Mouse (Mus musculus): ENCODE data around the gene Srrm1. TPM values are rescaled to one million over a fixed set of nuclear protein-coding genes. Genes with fewer than 3 reads are reported as not detected.

Srrm1 gene
- polyA plus RNA-seq, 1 experiment from 2014 or later: 174 TPM

GRCm38 (mm10) chr4:135298680-135299079 lies 54.4 kb downstream of the Srrm1 start:
- Histone ChIP-seq H3K27ac (replicated peaks) (peak overlapping the region; percentile 52), H3K36me3 (no peaks in the 10 kb centered on the region), H3K9me3 (replicated peaks) (no peaks in the 10 kb centered on the region), H3K4me3 (replicated peaks) (no peak overlapping the region), H3K27me3 (replicated peaks) (no peaks in the 10 kb centered on the region), H3K9ac (replicated peaks) (no peak overlapping the region), H3K4me1 (peaks cover 4% of the 10 kb centered on the region; the same call in 1 of the 2 replicates), H3K4me2 (no peak overlapping the region)
- no peak for ATAC-seq (ENCODE audit: low FRiP score)
- WGBS: 89% methylated on average over 10 of the region's 10 CpGs

GRCm38 (mm10) chr4:135297931-135298546 lies 55.1 kb downstream of the Srrm1 start:
- H3K4me1 ChIP-seq: peaks cover 4% of the 10 kb centered on the region; the same call in 1 of the 2 replicates
- H3K4me3 ChIP-seq (replicated peaks): no peak overlapping the region
- WGBS: 60% methylated on average over 15 of the region's 15 CpGs
- peak; percentile 74 for ATAC-seq (ENCODE audit: low FRiP score)
- H3K9ac ChIP-seq (replicated peaks): no peak overlapping the region
- no peaks in the 10 kb centered on the region for H3K27me3 ChIP-seq (replicated peaks)
- H3K9me3 ChIP-seq (replicated peaks): no peaks in the 10 kb centered on the region
- peak overlapping the region; percentile 52 for H3K27ac ChIP-seq (replicated peaks)
- H3K4me2 ChIP-seq: peak overlapping the region; percentile 35
- H3K36me3 ChIP-seq: no peaks in the 10 kb centered on the region

GRCm38 (mm10) chr4:135297146-135297545 lies 56.0 kb downstream of the Srrm1 start:
- H3K4me1 ChIP-seq: peaks cover 4% of the 10 kb centered on the region; the same call in 1 of the 2 replicates
- 88% methylated on average over 7 of the region's 7 CpGs for WGBS
- H3K36me3 ChIP-seq: no peaks in the 10 kb centered on the region
- H3K4me3 ChIP-seq (replicated peaks): no peak overlapping the region
- H3K9me3 ChIP-seq (replicated peaks): no peaks in the 10 kb centered on the region
- no peak overlapping the region for H3K9ac ChIP-seq (replicated peaks)
- H3K27me3 ChIP-seq (replicated peaks): no peaks in the 10 kb centered on the region
- no peak overlapping the region for H3K4me2 ChIP-seq
- ATAC-seq (ENCODE audit: low FRiP score): no peak
- no peak overlapping the region for H3K27ac ChIP-seq (replicated peaks)

GRCm38 (mm10) chr4:135296565-135296964 lies 56.6 kb downstream of the Srrm1 start:
- Histone ChIP-seq H3K4me2 (no peak overlapping the region), H3K27ac (replicated peaks) (no peak overlapping the region), H3K9me3 (replicated peaks) (no peaks in the 10 kb centered on the region), H3K27me3 (replicated peaks) (no peaks in the 10 kb centered on the region), H3K4me1 (peaks cover 4% of the 10 kb centered on the region; the same call in 1 of the 2 replicates), H3K4me3 (replicated peaks) (no peak overlapping the region), H3K36me3 (no peaks in the 10 kb centered on the region), H3K9ac (replicated peaks) (no peak overlapping the region)
- no peak for ATAC-seq (ENCODE audit: low FRiP score)

GRCm38 (mm10) chr4:135293813-135294212 lies 59.3 kb downstream of the Srrm1 start:
- WGBS: 87% methylated on average over 3 of the region's 3 CpGs
- Histone ChIP-seq H3K4me1 (peaks cover 4% of the 10 kb centered on the region; the same call in 1 of the 2 replicates), H3K27ac (replicated peaks) (no peak overlapping the region), H3K9me3 (replicated peaks) (no peaks in the 10 kb centered on the region), H3K36me3 (no peaks in the 10 kb centered on the region), H3K4me2 (no peak overlapping the region), H3K4me3 (replicated peaks) (no peak overlapping the region), H3K9ac (replicated peaks) (no peak overlapping the region), H3K27me3 (replicated peaks) (no peaks in the 10 kb centered on the region)
- no peak for ATAC-seq (ENCODE audit: low FRiP score)

GRCm38 (mm10) chr4:135292477-135293089 lies 60.5 kb downstream of the Srrm1 start:
- H3K27me3 ChIP-seq (replicated peaks): no peaks in the 10 kb centered on the region
- peak overlapping the region; percentile 23; the same call in 1 of the 2 replicates for H3K4me2 ChIP-seq
- no peak for ATAC-seq (ENCODE audit: low FRiP score)
- no peaks in the 10 kb centered on the region for H3K9me3 ChIP-seq (replicated peaks)
- H3K36me3 ChIP-seq: no peaks in the 10 kb centered on the region
- whole genome bisulfite sequencing: 12% methylated on average over 12 of the region's 12 CpGs
- H3K9ac ChIP-seq (replicated peaks): no peak overlapping the region
- no peaks in the 10 kb centered on the region for H3K4me1 ChIP-seq
- no peak overlapping the region for H3K27ac ChIP-seq (replicated peaks)
- H3K4me3 ChIP-seq (replicated peaks): no peak overlapping the region

GRCm38 (mm10) chr4:135291841-135292240 lies 61.3 kb downstream of the Srrm1 start:
- no peak overlapping the region for H3K27ac ChIP-seq (replicated peaks)
- ATAC-seq (ENCODE audit: low FRiP score): no peak
- H3K4me3 ChIP-seq (replicated peaks): no peak overlapping the region
- no peaks in the 10 kb centered on the region for H3K9me3 ChIP-seq (replicated peaks)
- H3K9ac ChIP-seq (replicated peaks): no peak overlapping the region
- no peaks in the 10 kb centered on the region for H3K36me3 ChIP-seq
- no peaks in the 10 kb centered on the region for H3K27me3 ChIP-seq (replicated peaks)
- 67% methylated on average over 6 of the region's 6 CpGs for WGBS
- H3K4me1 ChIP-seq: peaks cover 3% of the 10 kb centered on the region; the same call in 1 of the 2 replicates
- no peak overlapping the region for H3K4me2 ChIP-seq

GRCm38 (mm10) chr4:135291199-135291598 lies 61.9 kb downstream of the Srrm1 start:
- Histone ChIP-seq H3K9ac (replicated peaks) (no peak overlapping the region), H3K4me1 (peaks cover 8% of the 10 kb centered on the region; the same call in 1 of the 2 replicates), H3K27ac (replicated peaks) (no peak overlapping the region), H3K9me3 (replicated peaks) (no peaks in the 10 kb centered on the region), H3K27me3 (replicated peaks) (no peaks in the 10 kb centered on the region), H3K4me3 (replicated peaks) (no peak overlapping the region), H3K4me2 (no peak overlapping the region), H3K36me3 (no peaks in the 10 kb centered on the region)
- no peak for ATAC-seq (ENCODE audit: low FRiP score)
- 92% methylated on average over 8 of the region's 8 CpGs for whole genome bisulfite sequencing

- no peak overlapping the region for H3K4me2 ChIP-seq
- 45% methylated on average over 3 of the region's 3 CpGs for WGBS
- H3K27ac ChIP-seq (replicated peaks): no peak overlapping the region
- no peaks in the 10 kb centered on the region for H3K9me3 ChIP-seq (replicated peaks)
- peaks cover 8% of the 10 kb centered on the region; the same call in 1 of the 2 replicates for H3K4me1 ChIP-seq
- H3K27me3 ChIP-seq (replicated peaks): no peaks in the 10 kb centered on the region
- no peaks in the 10 kb centered on the region for H3K36me3 ChIP-seq
- ATAC-seq (ENCODE audit: low FRiP score): no peak
- no peak overlapping the region for H3K9ac ChIP-seq (replicated peaks)
- H3K4me3 ChIP-seq (replicated peaks): no peak overlapping the region
Observed at GRCm38 (mm10) chr4:135287975-135288374, 65.1 kb downstream of the Srrm1 start.

- Histone ChIP-seq H3K4me1 (peaks cover 8% of the 10 kb centered on the region; the same call in 1 of the 2 replicates), H3K36me3 (no peaks in the 10 kb centered on the region), H3K9ac (replicated peaks) (no peak overlapping the region), H3K27me3 (replicated peaks) (no peaks in the 10 kb centered on the region), H3K4me2 (no peak overlapping the region; the same call in 1 of the 2 replicates), H3K9me3 (replicated peaks) (no peaks in the 10 kb centered on the region), H3K4me3 (replicated peaks) (no peak overlapping the region), H3K27ac (replicated peaks) (no peak overlapping the region)
- WGBS: 18% methylated on average over 16 of the region's 16 CpGs
- ATAC-seq (ENCODE audit: low FRiP score): no peak
Observed at GRCm38 (mm10) chr4:135286833-135287395, 66.2 kb downstream of the Srrm1 start.

- ATAC-seq (ENCODE audit: low FRiP score): no peak
- WGBS: 67% methylated on average over 12 of the region's 12 CpGs
- no peak overlapping the region for H3K9ac ChIP-seq (replicated peaks)
- no peaks in the 10 kb centered on the region for H3K36me3 ChIP-seq
- no peak overlapping the region for H3K4me2 ChIP-seq
- H3K27me3 ChIP-seq (replicated peaks): no peaks in the 10 kb centered on the region
- peaks cover 8% of the 10 kb centered on the region; the same call in 1 of the 2 replicates for H3K4me1 ChIP-seq
- H3K9me3 ChIP-seq (replicated peaks): no peaks in the 10 kb centered on the region
- H3K27ac ChIP-seq (replicated peaks): no peak overlapping the region
- H3K4me3 ChIP-seq (replicated peaks): no peak overlapping the region
Observed at GRCm38 (mm10) chr4:135286033-135286622, 67.0 kb downstream of the Srrm1 start.
